Mouse (Mus musculus): ENCODE results near the gene Oas2.

Gene Oas2

DNA sequence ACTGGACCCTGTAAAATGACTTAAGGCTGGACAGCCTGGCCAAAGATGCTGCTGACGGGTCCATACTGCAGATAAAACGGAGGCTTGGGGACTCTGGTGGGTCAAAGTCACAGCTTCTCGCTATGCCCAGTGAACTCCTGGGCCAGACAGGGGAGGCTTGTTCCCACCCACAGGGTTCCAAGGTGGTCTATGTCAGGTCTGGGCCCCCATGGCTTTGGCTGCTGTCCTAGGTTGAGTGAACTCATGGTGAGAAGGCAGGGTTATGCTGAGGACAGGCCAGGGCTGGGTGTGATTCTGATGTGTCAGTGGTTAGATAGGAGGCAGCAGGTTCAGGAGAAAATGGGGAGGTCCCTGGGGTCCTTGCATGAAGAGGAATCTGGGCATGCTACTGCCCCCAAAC, 46.0 kb downstream of the Oas2 start:
- in situ Hi-C loops (cut with MboI; ENCODE audit: low pct_unique_long_range_greater_than_20kb in 1 of 2, low sequenced_read_pairs in 2 of 2, unreplicated experiment in 1 of 2), result no loop called here

- in situ Hi-C loops (cut with MboI; ENCODE audit: low pct_unique_long_range_greater_than_20kb in 1 of 2, low sequenced_read_pairs in 2 of 2, unreplicated experiment in 1 of 2), result no loop called here
Measured at GRCm38 (mm10) chr5:120702969-120703368, 46.7 kb downstream of the Oas2 start.

- in situ Hi-C loops (cut with MboI; ENCODE audit: low pct_unique_long_range_greater_than_20kb in 1 of 2, low sequenced_read_pairs in 2 of 2, unreplicated experiment in 1 of 2), result no loop called here
Measured at GRCm38 (mm10) chr5:120702421-120702820, 47.2 kb downstream of the Oas2 start.

GRCm38 (mm10) chr5:120700996-120701790, 48.5 kb downstream of the Oas2 start:
- in situ Hi-C loops (cut with MboI; ENCODE audit: low pct_unique_long_range_greater_than_20kb in 1 of 2, low sequenced_read_pairs in 2 of 2, unreplicated experiment in 1 of 2), result no loop called here

GRCm38 (mm10) chr5:120698801-120699391, 50.8 kb downstream of the Oas2 start:
- in situ Hi-C loops (cut with MboI; ENCODE audit: low pct_unique_long_range_greater_than_20kb in 1 of 2, low sequenced_read_pairs in 2 of 2, unreplicated experiment in 1 of 2), result no loop called here

DNA sequence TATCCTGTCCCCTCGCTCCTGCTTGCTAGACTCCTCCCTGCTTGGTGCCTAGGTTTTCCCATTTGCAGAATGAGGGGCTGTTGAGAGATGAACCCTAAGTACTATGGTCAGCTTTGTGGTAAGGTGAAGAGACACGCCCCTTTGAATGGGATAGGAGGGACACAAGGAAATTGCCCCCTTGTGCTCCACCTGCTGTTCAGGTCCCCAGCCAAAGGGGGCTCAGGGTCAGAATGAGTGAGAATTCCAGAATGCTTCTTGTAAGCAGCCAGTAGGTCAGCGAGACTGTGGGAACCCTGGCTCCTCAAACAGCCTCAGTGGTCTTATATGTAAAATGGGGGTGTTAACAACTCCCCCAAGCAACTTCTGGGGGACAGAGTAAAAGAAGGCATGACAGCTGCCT, 51.5 kb downstream of the Oas2 start:
- in situ Hi-C loops (cut with MboI; ENCODE audit: low pct_unique_long_range_greater_than_20kb in 1 of 2, low sequenced_read_pairs in 2 of 2, unreplicated experiment in 1 of 2), result no loop called here

DNA sequence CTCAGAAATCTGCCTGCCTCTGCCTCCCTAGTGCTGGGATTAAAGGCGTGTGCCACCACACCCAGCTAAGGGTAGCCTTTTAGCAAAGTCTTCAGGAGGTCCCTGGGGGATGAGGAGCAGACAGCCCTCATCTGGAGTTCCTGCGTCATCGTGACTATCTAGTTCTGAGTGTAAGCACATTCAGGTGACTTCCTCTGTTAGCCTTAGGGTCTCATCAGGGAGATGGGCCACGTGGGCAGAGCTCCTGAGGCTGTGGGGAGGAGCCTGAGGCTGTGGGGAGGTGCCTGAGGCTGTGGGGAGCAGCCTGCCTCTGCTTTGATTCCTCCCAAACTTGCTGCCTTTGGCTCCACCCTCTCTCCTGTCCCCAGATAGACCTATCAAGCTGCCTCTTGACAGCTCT, 52.8 kb downstream of the Oas2 start:
- in situ Hi-C loops (cut with MboI; ENCODE audit: low pct_unique_long_range_greater_than_20kb in 1 of 2, low sequenced_read_pairs in 2 of 2, unreplicated experiment in 1 of 2), result no loop called here

- in situ Hi-C loops (cut with MboI; ENCODE audit: low pct_unique_long_range_greater_than_20kb in 1 of 2, low sequenced_read_pairs in 2 of 2, unreplicated experiment in 1 of 2), result no loop called here
Measured at GRCm38 (mm10) chr5:120696057-120696743, 53.5 kb downstream of the Oas2 start.

- in situ Hi-C loops (cut with MboI; ENCODE audit: low pct_unique_long_range_greater_than_20kb in 1 of 2, low sequenced_read_pairs in 2 of 2, unreplicated experiment in 1 of 2), result no loop called here
Measured at GRCm38 (mm10) chr5:120694695-120695074, 55.0 kb downstream of the Oas2 start.

- in situ Hi-C loops (cut with MboI; ENCODE audit: low pct_unique_long_range_greater_than_20kb in 1 of 2, low sequenced_read_pairs in 2 of 2, unreplicated experiment in 1 of 2), result no loop called here
Measured at GRCm38 (mm10) chr5:120693931-120694694, 55.5 kb downstream of the Oas2 start.

DNA sequence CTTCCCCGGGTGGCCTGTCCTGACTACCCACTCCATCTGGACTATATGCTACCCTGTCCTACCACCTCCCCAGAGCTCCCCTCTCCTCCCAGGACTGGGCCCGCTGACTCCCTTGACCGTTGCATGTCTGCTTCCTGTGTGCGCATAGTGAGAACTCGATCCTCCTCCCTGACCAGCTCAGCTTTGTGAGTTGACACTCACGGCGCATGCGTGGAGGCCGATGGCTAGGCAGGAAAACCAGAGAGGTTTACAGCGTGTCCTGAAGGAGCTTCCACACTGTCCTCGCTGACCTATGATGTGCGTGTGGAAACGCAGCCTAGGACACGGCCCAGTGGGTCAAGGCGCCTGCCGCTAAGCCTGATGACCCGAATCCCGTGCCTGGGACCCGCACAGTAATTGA, 57.6 kb downstream of the Oas2 start:
- in situ Hi-C loops (cut with MboI; ENCODE audit: low pct_unique_long_range_greater_than_20kb in 1 of 2, low sequenced_read_pairs in 2 of 2, unreplicated experiment in 1 of 2), result no loop called here

DNA sequence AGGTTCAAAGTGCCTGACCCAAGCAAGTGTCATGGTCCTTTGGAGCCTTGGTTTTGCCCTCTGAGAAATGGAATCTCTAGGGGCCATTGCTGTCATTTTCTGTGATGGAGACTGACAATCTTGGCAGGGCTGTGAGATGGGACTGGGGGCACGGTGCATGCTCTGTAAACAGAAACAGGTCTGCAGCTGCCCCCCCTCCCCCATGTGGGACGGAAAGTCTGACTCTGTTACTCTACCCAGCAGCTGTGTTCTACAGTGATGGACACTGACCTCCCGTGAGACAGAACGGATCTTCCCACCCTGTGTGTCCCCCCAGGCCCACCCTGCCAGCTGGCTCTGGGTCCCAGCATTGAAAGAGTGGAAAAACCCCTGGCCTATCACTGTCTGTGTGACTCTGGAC, 59.2 kb downstream of the Oas2 start:
- in situ Hi-C loops (cut with MboI; ENCODE audit: low pct_unique_long_range_greater_than_20kb in 1 of 2, low sequenced_read_pairs in 2 of 2, unreplicated experiment in 1 of 2), result no loop called here

GRCm38 (mm10) chr5:120688434-120688833, 61.2 kb downstream of the Oas2 start:
- in situ Hi-C loops (cut with MboI; ENCODE audit: low pct_unique_long_range_greater_than_20kb in 1 of 2, low sequenced_read_pairs in 2 of 2, unreplicated experiment in 1 of 2), result no loop called here

DNA sequence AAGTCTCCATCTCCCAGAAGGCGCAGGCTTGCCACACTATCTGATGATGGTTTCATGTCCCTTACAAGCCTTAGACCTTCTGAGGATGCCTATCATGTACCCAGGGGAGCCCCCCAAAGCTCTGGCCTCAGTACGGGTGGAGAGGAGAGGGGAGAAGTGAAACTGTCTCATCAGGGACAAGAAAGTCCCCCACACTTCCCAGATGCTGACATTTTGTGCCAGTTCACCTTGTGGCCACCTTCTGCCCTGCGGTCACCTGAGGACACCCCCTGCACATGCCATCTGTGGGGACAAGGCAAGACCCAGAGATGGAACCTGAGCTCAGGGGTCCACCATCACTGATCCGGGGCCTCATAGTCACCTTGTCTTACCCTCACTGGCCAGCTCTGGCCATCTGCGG, 61.8 kb downstream of the Oas2 start:
- in situ Hi-C loops (cut with MboI; ENCODE audit: low pct_unique_long_range_greater_than_20kb in 1 of 2, low sequenced_read_pairs in 2 of 2, unreplicated experiment in 1 of 2), result no loop called here

DNA sequence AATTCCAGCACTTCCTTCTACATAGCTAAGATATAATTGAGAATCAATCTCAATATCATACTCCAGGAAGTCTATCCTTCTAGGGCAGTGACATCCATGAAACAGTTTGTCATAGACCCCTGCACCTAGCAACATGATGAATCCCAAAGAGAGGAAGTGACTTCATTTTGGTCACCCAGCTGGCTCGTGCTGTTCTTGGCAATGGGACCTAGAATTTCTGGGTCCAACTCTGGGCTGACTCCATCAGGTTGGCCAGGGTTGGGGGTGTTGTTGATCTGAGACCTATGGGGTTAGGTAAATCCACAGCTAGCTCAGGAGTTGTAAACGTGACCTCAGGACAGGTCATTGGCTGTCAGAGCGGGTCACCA, 62.2 kb downstream of the Oas2 start:
- in situ Hi-C loops (cut with MboI; ENCODE audit: low pct_unique_long_range_greater_than_20kb in 1 of 2, low sequenced_read_pairs in 2 of 2, unreplicated experiment in 1 of 2), result no loop called here

- in situ Hi-C loops (cut with MboI; ENCODE audit: low pct_unique_long_range_greater_than_20kb in 1 of 2, low sequenced_read_pairs in 2 of 2, unreplicated experiment in 1 of 2), result no loop called here
Measured at GRCm38 (mm10) chr5:120686749-120687483, 62.7 kb downstream of the Oas2 start.

GRCm38 (mm10) chr5:120685678-120686077, 64.0 kb downstream of the Oas2 start:
- in situ Hi-C loops (cut with MboI; ENCODE audit: low pct_unique_long_range_greater_than_20kb in 1 of 2, low sequenced_read_pairs in 2 of 2, unreplicated experiment in 1 of 2), result no loop called here

DNA sequence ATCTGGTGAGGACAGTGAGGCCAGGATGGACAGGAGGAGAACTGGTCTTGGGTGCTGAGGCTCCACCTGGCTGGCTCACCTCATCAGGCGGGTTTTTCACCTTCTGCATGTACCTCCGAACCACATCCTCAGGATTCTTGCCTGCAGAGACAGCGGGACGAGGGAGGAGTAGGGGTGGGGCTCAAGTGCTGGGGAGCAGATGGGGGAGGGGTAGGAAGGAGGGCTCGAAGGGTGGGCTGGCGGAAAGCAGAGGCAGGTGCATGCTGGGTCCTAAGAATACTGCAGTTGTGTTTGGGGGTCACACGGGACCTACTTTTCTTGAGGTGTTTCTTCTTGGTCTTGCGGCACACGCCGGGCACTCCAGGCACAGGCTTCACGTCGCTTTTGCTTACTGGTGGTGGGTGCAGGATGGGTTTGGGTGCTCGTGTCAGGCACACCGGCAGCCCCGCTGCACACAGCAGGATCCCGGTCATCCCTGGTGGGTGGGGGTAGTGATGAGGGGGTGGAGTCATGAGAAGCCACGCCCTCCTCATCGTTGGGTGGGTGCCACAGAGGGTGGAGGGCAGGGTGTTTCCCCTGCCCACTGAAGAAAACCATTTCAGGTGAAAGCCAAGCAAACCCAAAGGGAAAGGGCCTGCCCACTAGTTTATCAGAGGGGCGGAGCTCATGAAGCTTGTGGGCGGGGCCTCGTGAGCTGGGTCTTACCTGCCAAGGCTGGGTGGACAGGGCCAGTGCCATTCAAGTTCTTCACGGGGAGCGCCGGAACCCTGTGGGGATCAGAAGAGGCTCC, 66.5 kb downstream of the Oas2 start:
- in situ Hi-C loops (cut with MboI; ENCODE audit: low pct_unique_long_range_greater_than_20kb in 1 of 2, low sequenced_read_pairs in 2 of 2, unreplicated experiment in 1 of 2), result no loop called here

Data from mouse embryonic stem cell (cell line).